Mouse (Mus musculus) ZHBTc4 (cell line): Measurements from ENCODE around the gene H2-Eb2.
A peak's percentile ranks its signal among the peaks of the same experiment; 100 is the strongest.

Source experiments
- DNase-seq: peaks from one replicate; pipeline ENCODE4 v3.0.0-alpha.2; 2011; ENCODE audit warnings: low read depth, low spot score

Gene H2-Eb2

GRCm38 (mm10) chr17:34354940-34355339 is 29.5 kb downstream of the H2-Eb2 start:
- DNase-seq: no peak

GRCm38 (mm10) chr17:34362954-34363546 is 37.6 kb downstream of the H2-Eb2 start:
- no peak for DNase-seq

- no peak for DNase-seq
Observed at GRCm38 (mm10) chr17:34363676-34364310, 38.3 kb downstream of the H2-Eb2 start.

GRCm38 (mm10) chr17:34365031-34365430 is 39.6 kb downstream of the H2-Eb2 start:
- no peak for DNase-seq

- DNase-seq: no peak
Observed at GRCm38 (mm10) chr17:34370563-34370962, 45.1 kb downstream of the H2-Eb2 start.

- no peak for DNase-seq
Observed at GRCm38 (mm10) chr17:34373055-34373709, 47.7 kb downstream of the H2-Eb2 start.

GRCm38 (mm10) chr17:34376847-34377246 is 51.4 kb downstream of the H2-Eb2 start, which contains the start of gene Btnl1:
Btnl1 (plus strand) TSS chr17:34377132.
- no peak for DNase-seq

GRCm38 (mm10) chr17:34377450-34378209 is 52.2 kb downstream of the H2-Eb2 start:
- no peak for DNase-seq

- DNase-seq: no peak
Observed at GRCm38 (mm10) chr17:34378716-34379115, 53.3 kb downstream of the H2-Eb2 start.

- no peak for DNase-seq
Observed at GRCm38 (mm10) chr17:34379451-34379850, 54.0 kb downstream of the H2-Eb2 start.

- DNase-seq: peak; percentile 87
Observed at GRCm38 (mm10) chr17:34381876-34382275, 56.4 kb downstream of the H2-Eb2 start.

GRCm38 (mm10) chr17:34383212-34383611 is 57.7 kb downstream of the H2-Eb2 start:
- DNase-seq: peak; percentile 76

- DNase-seq: no peak
Observed at GRCm38 (mm10) chr17:34384699-34385098, 59.2 kb downstream of the H2-Eb2 start.

GRCm38 (mm10) chr17:34386656-34387055 is 61.2 kb downstream of the H2-Eb2 start:
- peak; percentile 30 for DNase-seq

GRCm38 (mm10) chr17:34388513-34388912 is 63.0 kb downstream of the H2-Eb2 start:
- DNase-seq: peak; percentile 57
